Mouse (Mus musculus) megakaryocyte, adult 5-6 weeks (primary cell): ENCODE measurements around the gene Ccdc141. TPM values are rescaled to one million over a fixed set of nuclear protein-coding genes. Genes with fewer than 3 reads are reported as not detected.
"Not testable (repeated sequence)": the region's sequence is repeated elsewhere in the genome, so short reads cannot be mapped to it uniquely, and the experiment has no call there.

ENCODE experiments used
- ATAC-seq: 2 replicates; pipeline ENCODE4 v1.8.0; 2016; ENCODE audit warnings: mild to moderate bottlenecking, inconsistent platforms; ENCODE audit not compliant: poor library complexity, severe bottlenecking
- total RNA-seq, 2 experiments: library from RNA; stranded (forward) in 1 of 2; stranded (reverse) in 1 of 2; fragments of 153-499, 151-499 nt in 1 of 2; fragments of 221-1000, 200-1000 nt in 1 of 2; gene quantifications; 2 replicates each; pipeline versions ENCODE4 v1.2.3 to v1.2.4; 2015 to 2017

Ccdc141 gene
- total RNA-seq, 2 experiments from 2014 or later = 0.07 TPM

GRCm38 (mm10) chr2:77074373-77074772 lies 96.1 kb downstream of the Ccdc141 start:
- no peak for ATAC-seq

DNA sequence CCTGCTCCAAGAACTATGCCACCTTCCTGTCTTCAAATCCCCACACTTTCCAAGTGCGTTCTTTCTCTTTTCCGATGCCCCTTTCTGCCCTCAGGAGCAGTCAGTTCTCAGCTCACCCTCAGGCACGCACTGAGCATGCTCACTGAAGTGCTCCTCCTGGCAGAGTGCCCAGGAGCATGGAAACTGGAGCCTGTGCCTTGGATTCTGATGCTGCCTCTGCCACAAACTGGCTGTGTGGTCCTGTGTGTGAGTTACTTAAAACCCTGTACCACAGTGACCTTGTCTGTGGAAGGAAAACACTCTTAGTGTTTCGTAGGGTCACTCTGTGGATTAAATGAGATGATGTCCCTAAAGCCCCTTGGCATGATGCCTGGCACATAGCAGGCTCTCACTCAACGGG lies 96.5 kb downstream of the Ccdc141 start:
- no peak for ATAC-seq

GRCm38 (mm10) chr2:77065294-77065693 lies 105.1 kb downstream of the Ccdc141 start:
- ATAC-seq = no peak

- no peak for ATAC-seq
Measured at GRCm38 (mm10) chr2:77061871-77062270, 108.6 kb downstream of the Ccdc141 start.

- no peak for ATAC-seq
Measured at GRCm38 (mm10) chr2:77059596-77059995, 110.8 kb downstream of the Ccdc141 start.

- no peak for ATAC-seq
Measured at GRCm38 (mm10) chr2:77056367-77056766, 114.1 kb downstream of the Ccdc141 start.

GRCm38 (mm10) chr2:77042912-77043311 lies 127.5 kb downstream of the Ccdc141 start:
- no peak for ATAC-seq

GRCm38 (mm10) chr2:77039683-77040082 lies 130.8 kb downstream of the Ccdc141 start:
- ATAC-seq = no peak

- no peak for ATAC-seq
Measured at GRCm38 (mm10) chr2:77039281-77039680, 131.2 kb downstream of the Ccdc141 start.

- ATAC-seq = no peak
Measured at GRCm38 (mm10) chr2:77037211-77037610, 133.2 kb downstream of the Ccdc141 start.

- ATAC-seq = no peak
Measured at GRCm38 (mm10) chr2:77034112-77034511, 136.3 kb downstream of the Ccdc141 start.

DNA sequence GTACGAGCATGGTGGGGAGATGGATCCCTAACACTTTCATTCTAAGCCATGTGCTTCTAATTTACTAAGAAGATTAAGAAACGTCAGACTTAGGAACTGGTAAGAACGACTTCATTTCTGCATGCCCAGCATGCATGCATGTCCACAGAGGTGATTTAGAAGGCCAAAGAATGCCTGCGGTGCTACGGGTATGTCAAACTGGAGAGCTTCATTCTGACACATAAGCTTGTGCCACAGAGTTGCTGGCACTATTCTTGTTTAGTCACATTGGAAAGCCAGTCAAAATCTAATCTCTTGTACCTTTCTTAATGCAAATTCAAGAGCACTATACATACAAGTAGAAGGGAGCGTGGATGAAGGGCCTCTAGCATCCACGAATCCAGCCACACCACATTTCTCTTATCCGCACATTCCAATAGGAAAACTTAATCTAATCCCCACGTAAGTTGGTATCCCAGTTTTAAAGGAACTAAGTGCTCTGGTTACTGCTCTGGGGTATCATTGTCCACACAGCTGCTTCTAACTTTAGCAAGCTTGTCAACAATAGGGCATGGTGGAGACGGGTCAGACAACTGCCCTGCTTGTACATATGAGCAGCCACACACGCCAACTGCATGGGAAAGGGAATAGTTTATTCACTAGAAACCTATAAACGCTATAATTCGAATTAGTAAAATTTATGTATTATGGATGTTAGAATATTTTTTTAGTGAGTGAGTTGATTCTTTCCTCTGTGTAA lies 136.9 kb downstream of the Ccdc141 start:
- ATAC-seq = no peak

DNA sequence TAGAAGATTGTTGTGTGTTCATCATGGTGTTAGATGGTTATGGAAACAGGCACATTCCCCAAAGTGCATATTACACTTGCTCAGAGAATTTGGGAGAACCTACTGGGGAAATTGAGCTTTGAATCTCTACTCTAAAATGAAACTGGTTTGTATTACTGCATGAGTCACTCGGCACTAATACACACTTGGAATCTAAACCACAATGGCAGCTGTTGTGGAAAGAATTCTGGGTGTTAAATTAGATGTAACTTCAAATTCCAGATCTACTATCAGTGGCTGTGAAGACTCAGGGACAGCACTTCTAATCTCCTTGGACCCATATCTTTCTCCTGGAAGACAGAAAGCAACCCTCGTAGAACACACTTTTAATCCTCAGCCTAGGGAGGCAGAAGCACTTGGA lies 149.8 kb downstream of the Ccdc141 start:
- ATAC-seq = no peak

DNA sequence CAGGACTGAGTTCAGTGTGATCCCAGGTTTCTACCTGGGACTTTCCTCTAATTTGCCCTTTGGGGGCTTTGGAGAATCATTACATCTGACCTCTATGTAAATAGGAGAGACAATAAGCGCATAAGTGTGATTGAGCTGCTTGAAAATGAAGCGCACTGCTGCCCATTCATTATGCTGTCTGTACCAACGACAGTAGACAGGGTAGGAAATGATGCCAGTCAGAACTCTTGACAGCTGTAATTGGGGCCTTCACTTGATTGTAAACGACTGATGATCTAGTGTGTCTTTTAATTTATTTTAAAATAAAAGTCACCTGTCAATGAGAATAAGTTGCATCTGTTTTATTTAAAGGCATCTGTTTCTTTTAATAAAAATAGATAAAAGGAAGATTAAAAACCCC lies 152.7 kb downstream of the Ccdc141 start:
- ATAC-seq = no peak

GRCm38 (mm10) chr2:77013449-77013848 lies 157.0 kb downstream of the Ccdc141 start:
- ATAC-seq = not testable (repeated sequence)

GRCm38 (mm10) chr2:77011981-77012380 lies 158.5 kb downstream of the Ccdc141 start:
- ATAC-seq = no peak

- no peak for ATAC-seq
Measured at GRCm38 (mm10) chr2:77007015-77007414, 163.4 kb downstream of the Ccdc141 start.

GRCm38 (mm10) chr2:77003148-77003547 lies 167.3 kb downstream of the Ccdc141 start:
- ATAC-seq = no peak

GRCm38 (mm10) chr2:76998351-76998750 lies 172.1 kb downstream of the Ccdc141 start:
- ATAC-seq = no peak

DNA sequence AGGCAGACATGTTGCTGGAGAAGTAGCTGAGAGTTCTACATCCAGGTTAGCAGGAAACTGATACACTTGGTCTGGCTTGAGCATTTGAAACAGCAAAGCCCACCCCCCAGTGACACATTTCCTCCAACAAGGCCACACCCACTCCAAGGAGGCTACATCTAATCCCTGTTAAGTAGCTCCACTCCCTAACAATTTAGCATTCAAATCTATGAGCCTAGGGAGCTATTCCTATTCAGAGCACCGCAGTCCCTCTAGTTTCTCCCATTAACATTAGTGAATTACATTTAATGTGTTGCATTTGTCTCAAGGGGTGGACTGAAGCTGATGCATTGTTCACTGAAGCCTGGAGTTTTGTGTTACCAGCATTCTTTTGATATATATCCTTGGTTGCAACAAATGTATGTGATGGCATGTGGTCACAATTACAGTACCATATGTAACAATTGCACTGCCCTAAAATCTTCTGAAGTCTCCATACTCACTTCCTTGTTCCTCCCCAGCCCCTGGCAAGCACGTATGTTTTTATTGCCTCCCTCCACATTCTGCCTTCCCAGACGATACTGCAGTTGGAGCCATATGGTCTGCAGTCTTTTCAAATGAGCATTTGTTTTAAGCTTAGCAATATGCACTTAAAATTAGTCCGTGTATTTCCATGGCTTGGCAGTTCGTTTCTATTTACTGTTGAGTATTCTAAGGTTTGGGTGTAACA lies 177.8 kb downstream of the Ccdc141 start:
- no peak for ATAC-seq

DNA sequence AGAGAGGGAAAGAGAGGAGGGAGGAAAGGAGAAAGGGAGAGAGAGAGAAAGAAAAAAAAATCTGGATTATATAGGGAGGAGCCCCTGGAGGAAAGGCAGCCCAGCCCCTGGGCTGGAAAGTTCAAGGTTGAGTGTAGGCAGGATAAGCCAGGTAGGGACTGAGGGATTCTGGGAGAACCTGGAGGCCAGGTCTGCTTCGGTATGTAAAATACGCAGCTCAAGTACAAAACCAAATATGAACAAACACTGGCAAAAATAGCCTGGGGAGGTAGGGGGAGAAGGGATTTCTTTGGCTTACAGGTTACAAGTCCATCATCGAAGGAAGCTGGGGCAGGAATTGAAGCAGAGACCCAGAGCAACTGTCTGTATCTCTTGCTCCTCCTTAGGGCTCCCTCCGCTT lies 183.1 kb downstream of the Ccdc141 start:
- ATAC-seq = no peak

DNA sequence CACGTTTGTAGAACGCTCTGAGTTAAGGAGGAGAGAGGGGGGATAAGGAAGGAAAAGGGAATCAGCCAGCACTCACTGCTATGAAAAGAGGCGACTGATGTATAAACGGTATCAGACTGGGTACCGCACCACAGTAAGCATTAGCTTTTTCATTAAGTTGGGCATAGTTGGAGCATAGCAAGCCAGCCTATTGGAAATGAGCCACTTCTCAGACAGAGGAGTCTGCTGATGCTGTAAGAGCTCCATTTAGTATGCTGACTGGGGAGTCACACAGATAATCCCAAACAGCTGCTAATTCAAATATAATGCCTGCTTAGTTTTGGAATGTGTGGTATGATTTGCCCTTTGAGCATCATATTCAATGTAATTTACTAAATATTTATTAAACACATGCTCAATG lies 186.1 kb downstream of the Ccdc141 start:
- no peak for ATAC-seq
